Mouse (Mus musculus) heart, embryonic 12.5 days (tissue): ENCODE measurements at regions not wholly inside any gene's neighbourhood (a gene's known extent, or its start where the extent isn't known, plus 50 kb on each side); places are given as distances from the start of the nearest gene placed in this dataset.

ENCODE experiments used
- ATAC-seq: fragments of 200-750 bp; cut with Nextera tagmentation; 2 replicates; pipeline ENCODE4 v1.8.0; 2017; ENCODE audit warnings: moderate TSS enrichment, moderate library complexity; ENCODE audit not compliant: insufficient number of reproducible peaks, low FRiP score
- H3K27ac ChIP-seq: fragments of 300-500 bp; sonication (generic); 2 replicates; pipeline ENCODE4 v1.5.1; 2016; ENCODE audit warnings: mild to moderate bottlenecking, moderate library complexity; ENCODE audit not compliant: poor library complexity, severe bottlenecking
- H3K27me3 ChIP-seq: fragments of 300-500 bp; sonication (generic); replicated peaks from 2 replicates; pipeline ENCODE4 v1.6.1; 2016; ENCODE audit warnings: mild to moderate bottlenecking, moderate library complexity
- H3K36me3 ChIP-seq: fragments of 300-500 bp; sonication (generic); 2 replicates; pipeline ENCODE4 v1.6.1; 2016; ENCODE audit warnings: mild to moderate bottlenecking, moderate library complexity
- H3K4me1 ChIP-seq: fragments of 300-500 bp; sonication (generic); replicated peaks from 2 replicates; pipeline ENCODE4 v1.6.1; 2016; ENCODE audit warnings: mild to moderate bottlenecking
- H3K4me2 ChIP-seq: fragments of 300-500 bp; sonication (generic); 2 replicates; pipeline ENCODE4 v1.6.1; 2016; ENCODE audit warnings: mild to moderate bottlenecking, moderate library complexity
- H3K4me3 ChIP-seq: fragments of 300-500 bp; sonication (generic); 2 replicates; pipeline ENCODE4 v1.5.1; 2016; ENCODE audit warnings: mild to moderate bottlenecking
- H3K9ac ChIP-seq: fragments of 300-500 bp; sonication (generic); 2 replicates; pipeline ENCODE4 v1.6.1; 2016; ENCODE audit warnings: mild to moderate bottlenecking, moderate library complexity
- H3K9me3 ChIP-seq: fragments of 300-500 bp; sonication (generic); replicated peaks from 2 replicates; pipeline ENCODE4 v1.6.1; 2016; ENCODE audit warnings: mild to moderate bottlenecking, moderate library complexity
- whole genome bisulfite sequencing: fragments of 180-500 bp; shearing (Covaris S2); methylation state at CpG from one replicate; pipeline ENCODE4 v1.1.7; 2016; 5-methylcytosine and 5-hydroxymethylcytosine counted together

DNA sequence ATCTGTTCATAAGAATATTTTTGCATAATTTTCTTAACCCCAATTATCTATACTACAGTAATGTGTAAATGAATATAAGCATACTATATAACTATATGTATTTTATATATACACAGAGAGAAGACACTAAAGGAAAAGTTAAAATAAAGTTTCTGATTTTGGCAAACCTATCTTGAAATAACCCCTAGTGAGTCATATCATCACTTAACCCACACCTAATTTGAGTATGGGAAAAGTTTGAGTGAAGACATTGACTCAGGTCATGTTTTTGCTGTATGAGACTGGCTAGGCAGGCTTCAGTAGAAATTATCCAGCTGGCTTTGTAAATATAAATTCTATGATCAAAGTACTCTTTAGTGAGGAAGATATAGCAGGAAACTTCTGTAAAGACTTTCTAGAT lies 223.1 kb upstream of the Klf12 start:
- no peak overlapping the region for H3K4me3 ChIP-seq
- no peak overlapping the region for H3K9ac ChIP-seq
- no peaks in the 10 kb centered on the region for H3K36me3 ChIP-seq
- ATAC-seq: no peak
- no peaks in the 10 kb centered on the region for H3K4me1 ChIP-seq
- no peak overlapping the region for H3K4me2 ChIP-seq
- H3K27me3 ChIP-seq: no peaks in the 10 kb centered on the region
- 0 out of 2 replicates have a peak, but pooled peaks cover 3% of the 10 kb centered on the region for H3K9me3 ChIP-seq
- H3K27ac ChIP-seq: no peak overlapping the region

DNA sequence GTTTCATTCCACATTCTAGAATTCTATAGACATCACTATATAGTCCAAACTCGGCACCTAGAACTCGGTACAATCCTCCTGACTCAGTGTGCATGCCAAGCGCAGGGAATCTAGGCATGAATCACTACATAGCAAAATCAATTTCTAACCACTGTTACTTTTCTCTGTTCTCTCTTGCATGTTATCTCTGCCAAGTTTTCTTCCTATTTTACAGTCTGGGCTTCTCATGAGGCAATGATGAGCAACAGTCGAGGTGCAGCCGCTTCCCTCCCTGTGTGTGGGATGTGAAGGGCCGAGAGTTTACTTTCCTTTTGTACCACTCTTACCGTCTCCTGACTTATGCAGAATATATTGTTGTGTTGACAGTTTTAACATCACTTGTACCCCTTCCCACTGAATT lies 204.4 kb upstream of the Klf12 start:
- ATAC-seq: no peak
- WGBS: 82% methylated on average over 7 of the region's 7 CpGs
- H3K4me3 ChIP-seq: no peak overlapping the region
- no peaks in the 10 kb centered on the region for H3K36me3 ChIP-seq
- no peaks in the 10 kb centered on the region for H3K9me3 ChIP-seq
- H3K9ac ChIP-seq: no peak overlapping the region
- H3K4me2 ChIP-seq: no peak overlapping the region
- no peaks in the 10 kb centered on the region for H3K4me1 ChIP-seq
- no peaks in the 10 kb centered on the region for H3K27me3 ChIP-seq
- H3K27ac ChIP-seq: no peak overlapping the region

- ATAC-seq: no peak
- no peak overlapping the region for H3K4me3 ChIP-seq
- no peak overlapping the region for H3K9ac ChIP-seq
- no peaks in the 10 kb centered on the region for H3K9me3 ChIP-seq
- WGBS: 74% methylated on average over 3 of the region's 3 CpGs
- no peaks in the 10 kb centered on the region for H3K4me1 ChIP-seq
- H3K36me3 ChIP-seq: no peaks in the 10 kb centered on the region
- H3K27ac ChIP-seq: no peak overlapping the region
- no peak overlapping the region for H3K4me2 ChIP-seq
- H3K27me3 ChIP-seq: no peaks in the 10 kb centered on the region
These were observed 201.0 kb upstream of the Klf12 start for GRCm38 (mm10) chr14:100485489-100485888.

DNA sequence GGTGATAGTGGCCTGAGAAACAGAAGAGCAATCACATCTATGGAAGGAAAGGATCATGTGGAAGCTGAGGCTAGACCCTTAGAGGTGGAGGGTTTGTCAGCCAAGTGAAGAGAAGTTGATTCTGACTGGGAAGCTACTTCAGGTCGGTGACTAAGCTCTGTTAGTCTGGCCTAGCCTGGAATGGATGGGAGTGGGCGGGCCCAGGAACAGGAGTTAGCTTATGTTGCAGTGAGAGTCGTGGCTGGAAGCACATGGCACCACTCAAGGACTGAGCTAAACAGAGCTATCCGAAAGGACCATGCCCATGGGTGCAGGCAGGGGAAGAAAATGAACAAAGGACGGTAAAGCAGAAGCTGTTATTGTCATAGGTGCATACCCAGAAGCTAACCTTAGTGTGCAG lies 199.6 kb upstream of the Klf12 start:
- WGBS: 65% methylated on average over 5 of the region's 5 CpGs
- ATAC-seq: no peak
- Histone ChIP-seq H3K36me3 (no peaks in the 10 kb centered on the region), H3K9ac (no peak overlapping the region), H3K4me1 (no peaks in the 10 kb centered on the region), H3K4me2 (no peak overlapping the region), H3K4me3 (no peak overlapping the region), H3K27ac (no peak overlapping the region), H3K9me3 (no peaks in the 10 kb centered on the region), H3K27me3 (no peaks in the 10 kb centered on the region)

GRCm38 (mm10) chr14:100477595-100478380 lies 193.3 kb upstream of the Klf12 start:
- Histone ChIP-seq H3K27me3 (no peaks in the 10 kb centered on the region; the same call in 1 of the 2 replicates), H3K9me3 (no peaks in the 10 kb centered on the region), H3K4me3 (peak overlapping the region; percentile 40), H3K27ac (no peak overlapping the region), H3K4me2 (peak overlapping the region; percentile 82), H3K36me3 (no peaks in the 10 kb centered on the region), H3K9ac (peak overlapping the region; percentile 57; the same call in 1 of the 2 replicates), H3K4me1 (peaks cover 5% of the 10 kb centered on the region; the same call in 1 of the 2 replicates)
- 9% methylated on average over 22 of the region's 22 CpGs for WGBS
- ATAC-seq: no peak

DNA sequence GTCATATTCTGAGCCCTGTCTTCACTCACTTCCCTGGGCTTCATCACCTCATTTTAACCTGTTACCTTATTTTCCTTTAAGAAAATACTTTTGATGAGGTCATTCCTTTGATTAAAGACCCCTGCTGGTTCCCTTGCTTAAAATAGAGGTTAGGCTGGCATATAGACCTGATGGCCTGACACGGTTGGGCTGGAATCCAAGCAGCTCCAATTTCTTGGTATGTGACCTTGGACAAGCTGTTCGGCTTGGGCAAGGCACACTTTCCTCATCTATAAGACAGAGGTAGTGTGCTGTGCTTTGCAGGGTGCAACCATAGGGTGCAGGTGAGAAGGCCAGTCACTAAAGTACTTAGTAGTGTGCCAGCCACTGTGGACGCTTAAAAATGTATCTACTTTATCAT lies 183.8 kb upstream of the Klf12 start:
- Histone ChIP-seq H3K27me3 (no peaks in the 10 kb centered on the region), H3K36me3 (no peaks in the 10 kb centered on the region), H3K27ac (no peak overlapping the region), H3K4me2 (no peak overlapping the region), H3K4me3 (no peak overlapping the region), H3K4me1 (peaks cover 3% of the 10 kb centered on the region), H3K9me3 (no peaks in the 10 kb centered on the region), H3K9ac (no peak overlapping the region)
- ATAC-seq: no peak
- 56% methylated on average over 3 of the region's 3 CpGs for WGBS

GRCm38 (mm10) chr14:100462321-100462720 lies 177.8 kb upstream of the Klf12 start:
- H3K27ac ChIP-seq: no peak overlapping the region
- H3K27me3 ChIP-seq: no peaks in the 10 kb centered on the region
- no peak overlapping the region for H3K4me3 ChIP-seq
- no peaks in the 10 kb centered on the region for H3K36me3 ChIP-seq
- H3K4me1 ChIP-seq: peaks cover 29% of the 10 kb centered on the region
- no peak overlapping the region for H3K9ac ChIP-seq
- H3K4me2 ChIP-seq: no peak overlapping the region
- no peaks in the 10 kb centered on the region for H3K9me3 ChIP-seq
- no peak for ATAC-seq
- WGBS: 81% methylated on average over 6 of the region's 6 CpGs

DNA sequence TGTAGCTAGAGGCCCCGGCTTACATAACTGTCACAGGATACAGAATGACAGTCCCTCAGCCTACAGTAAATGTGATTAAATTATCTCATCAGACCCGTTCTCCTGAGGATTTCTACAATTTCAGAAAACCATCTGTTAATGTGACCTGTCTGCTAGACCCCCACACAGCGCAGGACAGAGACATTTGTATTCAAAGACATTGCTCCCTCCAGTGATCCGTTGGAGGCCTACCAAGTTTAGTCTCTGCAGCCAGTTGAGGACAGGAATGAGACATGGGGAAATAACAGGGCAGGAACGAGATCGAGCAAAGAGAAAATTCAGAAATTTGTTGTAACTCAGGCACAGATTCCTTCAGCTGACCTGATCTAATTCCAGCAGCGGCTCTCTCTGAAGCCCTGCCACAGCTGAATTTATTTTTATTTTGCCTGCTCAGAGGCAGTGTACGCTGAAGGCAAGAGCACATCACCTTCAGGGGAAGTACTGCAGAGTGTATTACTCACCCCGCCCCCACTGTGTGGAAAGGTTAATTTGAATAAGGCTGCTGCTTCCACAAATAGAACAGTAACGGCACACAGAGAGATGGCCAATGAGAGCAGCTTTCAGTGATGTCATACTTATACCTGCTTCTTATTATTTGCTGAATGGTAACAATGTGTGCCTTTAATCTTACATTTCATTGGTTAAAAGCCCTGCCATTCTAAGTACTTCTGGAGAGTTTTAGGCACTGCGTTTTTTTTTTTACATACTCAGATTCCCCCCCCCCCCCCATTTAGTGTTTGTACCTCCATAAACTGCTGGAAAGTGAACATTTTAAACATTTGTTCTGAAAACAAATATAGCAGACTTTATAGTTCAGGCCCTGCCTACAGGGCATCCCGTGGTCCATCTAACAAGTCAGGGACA lies 176.9 kb upstream of the Klf12 start:
- Histone ChIP-seq H3K4me3 (no peak overlapping the region), H3K4me2 (peak overlapping the region; percentile 46), H3K9ac (no peak overlapping the region)

DNA sequence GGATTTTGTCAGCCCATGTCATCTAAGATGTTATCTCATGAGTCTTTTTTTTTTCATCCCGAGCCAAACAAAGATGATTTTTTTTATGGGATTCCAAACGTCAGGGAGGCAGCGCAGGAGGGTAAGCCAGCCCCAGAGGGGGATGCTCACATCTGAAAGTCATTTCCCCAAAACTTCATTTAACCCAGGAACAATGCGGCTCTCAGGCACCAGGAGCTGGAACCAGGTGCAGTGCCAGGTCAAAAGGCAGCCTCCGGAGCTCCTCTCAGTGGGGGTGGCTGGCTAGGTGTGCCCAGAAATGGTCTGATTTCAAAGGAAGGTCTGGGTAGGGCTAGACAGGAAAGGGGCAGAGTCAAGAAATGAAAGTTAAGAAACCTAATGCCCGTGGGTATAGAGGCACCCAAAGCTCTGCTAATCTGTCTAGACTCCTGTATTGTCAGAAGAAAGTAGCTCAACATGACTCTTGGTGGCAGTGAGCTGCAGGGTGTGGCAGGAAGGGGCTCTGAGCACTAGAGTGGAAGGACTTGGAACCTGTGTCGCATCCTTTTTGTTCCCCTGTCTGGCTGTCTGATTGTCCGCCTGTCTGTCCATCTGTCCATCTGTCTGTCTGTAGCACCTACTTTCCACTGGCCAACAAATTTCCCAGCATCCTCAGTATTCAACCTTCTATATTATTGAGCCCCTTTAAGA lies 175.3 kb upstream of the Klf12 start:
- ATAC-seq: no peak
- no peak overlapping the region for H3K27ac ChIP-seq
- WGBS: 35% methylated on average over 8 of the region's 8 CpGs

More for the DNA sequence above, 176.9 kb upstream of the Klf12 start:
- Histone ChIP-seq H3K27ac (peak overlapping the region; percentile 87), H3K27me3 (no peaks in the 10 kb centered on the region), H3K4me1 (peaks cover 29% of the 10 kb centered on the region), H3K9me3 (no peaks in the 10 kb centered on the region), H3K36me3 (no peaks in the 10 kb centered on the region)
- peak; percentile 78 for ATAC-seq
- 31% methylated on average over 12 of the region's 12 CpGs for WGBS

GRCm38 (mm10) chr14:100458727-100459447 lies 174.4 kb upstream of the Klf12 start:
- H3K4me3 ChIP-seq: no peak overlapping the region
- ATAC-seq: peak; percentile 33; the same call in 1 of the 2 replicates
- no peaks in the 10 kb centered on the region for H3K9me3 ChIP-seq
- H3K4me1 ChIP-seq: peaks cover 29% of the 10 kb centered on the region
- H3K36me3 ChIP-seq: no peaks in the 10 kb centered on the region
- H3K27me3 ChIP-seq: no peaks in the 10 kb centered on the region
- no peak overlapping the region; the same call in 1 of the 2 replicates for H3K9ac ChIP-seq
- no peak overlapping the region for H3K27ac ChIP-seq
- peak overlapping the region; percentile 39 for H3K4me2 ChIP-seq
- WGBS: 35% methylated on average over 9 of the region's 9 CpGs

More for the DNA sequence above, 175.3 kb upstream of the Klf12 start:
- no peaks in the 10 kb centered on the region for H3K36me3 ChIP-seq
- H3K4me1 ChIP-seq: peaks cover 29% of the 10 kb centered on the region
- no peak overlapping the region for H3K4me3 ChIP-seq
- no peaks in the 10 kb centered on the region for H3K9me3 ChIP-seq
- no peaks in the 10 kb centered on the region for H3K27me3 ChIP-seq
- no peak overlapping the region for H3K9ac ChIP-seq
- 0 out of 2 replicates have a peak overlapping the region, but pooled peaks have one; percentile 39 for H3K4me2 ChIP-seq
